17 mouse cellular contexts compared by ENCODE assay signal in genomic region chr3:99515751-99516150, GRCm38 (mm10).
A peak's percentile ranks its signal among the peaks of the same experiment; 100 is the strongest.
DNase-seq lines count a peak whose midpoint lies in the region; ATAC-seq and TF ChIP-seq lines count a peak whose summit lies in the region.
"Had no signal": no experiment of that assay in that cellular context is flagged by ENCODE, and none has a peak within 500 bp of the region (broad histone marks: within the 10 kb centered on the region; RNA-seq: fewer than 3 reads in every experiment).

No protein-coding gene starts in this region.

- DNase-seq in left cerebral cortex, adult 11 months (ENCODE audit: low spot score): peak; percentile 11
- DNase-seq in left cerebral cortex, postnatal 4 days: no peak
- DNase-seq in layer of hippocampus, adult 9-10 months (ENCODE audit: low spot score): peak; percentile 4
- peak; percentile 29 to 76 for DNase-seq in left cerebral cortex, postnatal 25 days (ENCODE audit: low spot score in 2 of 2)
- DNase-seq in kidney, adult 2 months: no peak
- no peak for DNase-seq in embryonic facial prominence, embryonic 10.5 days (ENCODE audit: low spot score)
- DNase-seq in lung, adult 18-20 months: no peak
- DNase-seq: adrenal gland, postnatal 25 days; cerebellum, adult 11-12 months; heart, postnatal 4 days; kidney, postnatal 36 days; lung, postnatal 36 days; midbrain, embryonic 14.5 days; thymus, postnatal 14 days had no signal

- TF ChIP-seq CTCF in kidney, adult 2 months (conservative IDR thresholded peaks at IDR 0.05; ENCODE audit: insufficient read depth, insufficient read length, low read depth, low read length): no peak

- H3K4me1 ChIP-seq in kidney, adult 2 months (ENCODE audit: control insufficient read depth, insufficient read depth, low read length): no peaks in the 10 kb centered on the region
- H3K4me1 ChIP-seq in embryonic facial prominence, embryonic 10.5 days: no peaks in the 10 kb centered on the region
- H3K4me1 ChIP-seq: intestine, embryonic 15.5 days had no signal

- no peak for ATAC-seq in activated CD4-positive, CD25-positive, alpha-beta regulatory T cell, adult 4 months
- ATAC-seq: intestine, embryonic 15.5 days had no signal

- no peak overlapping the region for H3K4me3 ChIP-seq in kidney, adult 2 months (ENCODE audit: insufficient read depth, low read depth, low read length)
- H3K4me3 ChIP-seq in embryonic facial prominence, embryonic 10.5 days: no peak overlapping the region
- H3K4me3 ChIP-seq: intestine, embryonic 15.5 days had no signal

- intact Hi-C loops in left cerebral cortex, postnatal 4 days (cut with DNase I): no loop called here
- intact Hi-C loops in left cerebral cortex, postnatal 25 days (cut with DNase I): no loop called here

- H3K9me3 ChIP-seq in embryonic facial prominence, embryonic 10.5 days: no peaks in the 10 kb centered on the region
- H3K9me3 ChIP-seq: intestine, embryonic 15.5 days had no signal

- no peak overlapping the region for H3K27ac ChIP-seq in kidney, adult 2 months (ENCODE audit: insufficient read depth, low read depth, low read length)
- H3K27ac ChIP-seq in embryonic facial prominence, embryonic 10.5 days (replicated peaks): no peak overlapping the region
- H3K27ac ChIP-seq: intestine, embryonic 15.5 days; liver, embryonic 14.5 days had no signal

- WGBS in kidney, adult 2 months: 93% methylated on average over 8 of the region's 8 CpGs
- WGBS in embryonic facial prominence, embryonic 10.5 days: 93% methylated on average over 8 of the region's 8 CpGs

- no peaks in the 10 kb centered on the region for H3K36me3 ChIP-seq in kidney, adult 2 months (ENCODE audit: control insufficient read depth, insufficient read depth, low read length)
- no peaks in the 10 kb centered on the region for H3K36me3 ChIP-seq in embryonic facial prominence, embryonic 10.5 days (replicated peaks)
- H3K36me3 ChIP-seq: intestine, embryonic 15.5 days had no signal

- no peaks in the 10 kb centered on the region; the same call in 1 of the 2 replicates for H3K27me3 ChIP-seq in kidney, adult 2 months (replicated peaks; ENCODE audit: control insufficient read depth, insufficient read depth, low read length)
- H3K27me3 ChIP-seq in embryonic facial prominence, embryonic 10.5 days (replicated peaks; ENCODE audit: low read depth, poor library complexity, severe bottlenecking): no peaks in the 10 kb centered on the region
- H3K27me3 ChIP-seq: intestine, embryonic 15.5 days had no signal

- no peak for TF ChIP-seq POLR2A in kidney, adult 2 months (IDR thresholded peaks at IDR 0.05; ENCODE audit: low read depth, low read length)

Comparison
In these comparisons a context has a peak if more than half of its experiments do, and no peak if none do; other contexts are left out.
1. DNase-seq: peak in left cerebral cortex, adult 11 months (single experiment), layer of hippocampus, adult 9-10 months (single experiment) and left cerebral cortex, postnatal 25 days (2 of 2); none in left cerebral cortex, postnatal 4 days (single experiment), kidney, adult 2 months (single experiment), embryonic facial prominence, embryonic 10.5 days (single experiment) and lung, adult 18-20 months (0 of 2).